Comparison of ENCODE assay signal across 8 mouse cellular contexts in the genomic region with DNA sequence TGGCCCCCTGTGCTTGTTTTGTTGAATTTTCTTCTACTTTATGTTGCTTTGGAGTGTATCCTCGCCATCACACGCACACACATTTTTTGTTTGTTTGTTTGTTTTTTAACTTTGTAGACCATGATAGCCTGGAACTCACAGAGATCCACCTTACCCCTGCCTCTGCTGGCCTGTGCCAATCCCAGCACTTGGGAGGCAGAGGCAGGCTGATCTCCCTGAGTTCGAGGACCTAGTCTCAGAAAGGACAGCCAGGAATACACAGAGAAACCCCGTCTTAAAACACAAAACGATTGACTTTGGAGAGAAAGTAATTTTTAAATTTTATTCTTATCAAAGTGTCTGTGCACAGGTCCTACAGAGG. TPM values are rescaled to one million over a fixed set of nuclear protein-coding genes. Genes with fewer than 3 reads are reported as not detected.
DNase-seq lines count a peak whose midpoint lies in the region; ATAC-seq lines count a peak whose summit lies in the region.

No protein-coding gene starts in this region.

- ATAC-seq in heart, embryonic 12.5 days (ENCODE audit: insufficient number of reproducible peaks, low FRiP score): peak; percentile 41
- peak; percentile 27 for ATAC-seq in hindbrain, embryonic 15.5 days (ENCODE audit: low FRiP score, low read depth)

- DNase-seq in heart, postnatal 4 days: no peak
- no peak for DNase-seq in midbrain, embryonic 10.5 days (ENCODE audit: low spot score)
- DNase-seq in layer of hippocampus, postnatal 10 days (ENCODE audit: low spot score in 2 of 2): no peak
- no peak for DNase-seq in urinary bladder, postnatal 14 days (ENCODE audit: low spot score)
- no peak for DNase-seq in kidney, postnatal 36 days

- no peak overlapping the region for H3K27ac ChIP-seq in heart, embryonic 12.5 days (ENCODE audit: poor library complexity, severe bottlenecking)
- 0 out of 2 replicates have a peak overlapping the region, but pooled peaks have one; percentile 29 for H3K27ac ChIP-seq in brown adipose tissue, adult 24 weeks (replicated peaks; ENCODE audit: low read depth, low read length)
- H3K27ac ChIP-seq in hindbrain, embryonic 15.5 days (replicated peaks): no peak overlapping the region; the same call in 1 of the 2 replicates
- H3K27ac ChIP-seq in midbrain, embryonic 10.5 days (replicated peaks): 0 out of 2 replicates have a peak overlapping the region, but pooled peaks have one; percentile 33

- H3K9me3 ChIP-seq in heart, embryonic 12.5 days (replicated peaks): no peaks in the 10 kb centered on the region
- H3K9me3 ChIP-seq in hindbrain, embryonic 15.5 days: no peaks in the 10 kb centered on the region
- H3K9me3 ChIP-seq in midbrain, embryonic 10.5 days (replicated peaks): no peaks in the 10 kb centered on the region

- no peaks in the 10 kb centered on the region for H3K27me3 ChIP-seq in heart, embryonic 12.5 days (replicated peaks)
- H3K27me3 ChIP-seq in hindbrain, embryonic 15.5 days: no peaks in the 10 kb centered on the region
- H3K27me3 ChIP-seq in midbrain, embryonic 10.5 days (ENCODE audit: low read depth, poor library complexity, severe bottlenecking): no peaks in the 10 kb centered on the region

- peaks cover 19% of the 10 kb centered on the region for H3K4me1 ChIP-seq in heart, embryonic 12.5 days (replicated peaks)
- H3K4me1 ChIP-seq in brown adipose tissue, adult 24 weeks (ENCODE audit: control insufficient read depth, insufficient read depth, insufficient read length, low read length): peaks cover 7% of the 10 kb centered on the region
- peaks cover 27% of the 10 kb centered on the region for H3K4me1 ChIP-seq in hindbrain, embryonic 15.5 days (replicated peaks)
- peaks cover 23% of the 10 kb centered on the region for H3K4me1 ChIP-seq in midbrain, embryonic 10.5 days

- H3K4me2 ChIP-seq in heart, embryonic 12.5 days: peak overlapping the region; percentile 99
- H3K4me2 ChIP-seq in hindbrain, embryonic 15.5 days: peak overlapping the region; percentile 76

- peak overlapping the region; percentile 83 for H3K4me3 ChIP-seq in heart, embryonic 12.5 days
- peak overlapping the region; percentile 38; the same call in 1 of the 2 replicates for H3K4me3 ChIP-seq in brown adipose tissue, adult 24 weeks (ENCODE audit: insufficient read depth, low read depth, low read length)
- H3K4me3 ChIP-seq in hindbrain, embryonic 15.5 days: peak overlapping the region; percentile 88
- H3K4me3 ChIP-seq in midbrain, embryonic 10.5 days: peak overlapping the region; percentile 98

- WGBS in heart, embryonic 12.5 days: 29% methylated on average over 5 of the region's 5 CpGs
- WGBS in hindbrain, embryonic 15.5 days: 37% methylated on average over 5 of the region's 5 CpGs
- 34% methylated on average over 5 of the region's 5 CpGs for WGBS in midbrain, embryonic 10.5 days

- H3K36me3 ChIP-seq in heart, embryonic 12.5 days: peaks cover 22% of the 10 kb centered on the region
- H3K36me3 ChIP-seq in hindbrain, embryonic 15.5 days: peaks cover 16% of the 10 kb centered on the region
- peaks cover 44% of the 10 kb centered on the region for H3K36me3 ChIP-seq in midbrain, embryonic 10.5 days

- H3K9ac ChIP-seq in heart, embryonic 12.5 days: no peak overlapping the region
- H3K9ac ChIP-seq in hindbrain, embryonic 15.5 days: no peak overlapping the region

RNA-seq across cellular contexts. Expression of a gene that starts 0.4 kb away (rescaled TPM):
- polyA plus RNA-seq in heart, embryonic 12.5 days (2016; fragmentation: Nextera tagmentation; extraction: Ambion mirVana): 9.5 and 9.8 TPM in 2 replicates
- 10 to 100 TPM; 11.8 to 13.4 TPM for total RNA-seq in heart, postnatal 4 days (2021)
- polyA plus RNA-seq in brown adipose tissue, adult 24 weeks (2012; ENCODE audit: insufficient read depth, insufficient read length, missing spikeins): 2.5 and 3.4 TPM in 2 replicates
- polyA plus RNA-seq in hindbrain, embryonic 15.5 days (2015; fragmentation: Nextera tagmentation; extraction: Ambion mirVana): 9.8 and 11.1 TPM in 2 replicates
- polyA plus RNA-seq in midbrain, embryonic 10.5 days (2016; fragmentation: Nextera tagmentation; extraction: Ambion mirVana): 6.9 and 8.2 TPM in 2 replicates
- 10 to 100 TPM; 71.8 to 72.9 TPM for total RNA-seq in layer of hippocampus, postnatal 10 days (2021)

RNA-seq across cellular contexts. Expression of a gene that starts 31.2 kb away (rescaled TPM):
- polyA plus RNA-seq in heart, embryonic 12.5 days (2016; fragmentation: Nextera tagmentation; extraction: Ambion mirVana): 0.65 and 0.76 TPM in 2 replicates
- total RNA-seq in heart, postnatal 4 days (2021): under 1 TPM; 0.43 to 0.59 TPM
- polyA plus RNA-seq in brown adipose tissue, adult 24 weeks (2012; ENCODE audit: insufficient read depth, insufficient read length, missing spikeins): not detected in 2 replicates
- polyA plus RNA-seq in hindbrain, embryonic 15.5 days (2015; fragmentation: Nextera tagmentation; extraction: Ambion mirVana): 0.77 and 1.0 TPM in 2 replicates
- 0.62 and 0.73 TPM in 2 replicates for polyA plus RNA-seq in midbrain, embryonic 10.5 days (2016; fragmentation: Nextera tagmentation; extraction: Ambion mirVana)
- 1 to 10 TPM in 1 of 2 experiments, under 1 TPM in 1; 0.98 to 1.1 TPM for total RNA-seq in layer of hippocampus, postnatal 10 days (2021)

RNA-seq across cellular contexts. Expression of a gene that starts 31.3 kb away (rescaled TPM):
- polyA plus RNA-seq in heart, embryonic 12.5 days (2016; fragmentation: Nextera tagmentation; extraction: Ambion mirVana): 101 and 104 TPM in 2 replicates
- total RNA-seq in heart, postnatal 4 days (2021): 10 to 100 TPM; 52.3 to 55.3 TPM
- polyA plus RNA-seq in brown adipose tissue, adult 24 weeks (2012; ENCODE audit: insufficient read depth, insufficient read length, missing spikeins): 14.7 and 16.3 TPM in 2 replicates
- 112 and 114 TPM in 2 replicates for polyA plus RNA-seq in hindbrain, embryonic 15.5 days (2015; fragmentation: Nextera tagmentation; extraction: Ambion mirVana)
- 115 and 120 TPM in 2 replicates for polyA plus RNA-seq in midbrain, embryonic 10.5 days (2016; fragmentation: Nextera tagmentation; extraction: Ambion mirVana)
- total RNA-seq in layer of hippocampus, postnatal 10 days (2021): 10 to 100 TPM; 60.5 to 66.4 TPM

RNA-seq across cellular contexts. Expression of a gene that starts 54.9 kb away (rescaled TPM):
- polyA plus RNA-seq in heart, embryonic 12.5 days (2016; fragmentation: Nextera tagmentation; extraction: Ambion mirVana): 93.7 and 99.0 TPM in 2 replicates
- 10 to 100 TPM; 60.7 to 63.4 TPM for total RNA-seq in heart, postnatal 4 days (2021)
- polyA plus RNA-seq in brown adipose tissue, adult 24 weeks (2012; ENCODE audit: insufficient read depth, insufficient read length, missing spikeins): 2,639 and 2,906 TPM in 2 replicates
- 228 and 230 TPM in 2 replicates for polyA plus RNA-seq in hindbrain, embryonic 15.5 days (2015; fragmentation: Nextera tagmentation; extraction: Ambion mirVana)
- polyA plus RNA-seq in midbrain, embryonic 10.5 days (2016; fragmentation: Nextera tagmentation; extraction: Ambion mirVana): 312 and 380 TPM in 2 replicates
- 100 to 1,000 TPM; 127 to 134 TPM for total RNA-seq in layer of hippocampus, postnatal 10 days (2021)

RNA-seq across cellular contexts. Expression of a gene that starts 57.4 kb away (rescaled TPM):
- 114 and 124 TPM in 2 replicates for polyA plus RNA-seq in heart, embryonic 12.5 days (2016; fragmentation: Nextera tagmentation; extraction: Ambion mirVana)
- total RNA-seq in heart, postnatal 4 days (2021): 10 to 100 TPM; 68.8 to 76.1 TPM
- 1.7 and 3.3 TPM in 2 replicates for polyA plus RNA-seq in brown adipose tissue, adult 24 weeks (2012; ENCODE audit: insufficient read depth, insufficient read length, missing spikeins)
- polyA plus RNA-seq in hindbrain, embryonic 15.5 days (2015; fragmentation: Nextera tagmentation; extraction: Ambion mirVana): 26.6 and 27.1 TPM in 2 replicates
- polyA plus RNA-seq in midbrain, embryonic 10.5 days (2016; fragmentation: Nextera tagmentation; extraction: Ambion mirVana): 44.6 and 49.7 TPM in 2 replicates
- total RNA-seq in layer of hippocampus, postnatal 10 days (2021): 10 to 100 TPM; 15.1 to 15.2 TPM

Comparison
In these comparisons a context has a peak if more than half of its experiments do, and no peak if none do; other contexts are left out.
1. H3K27ac ChIP-seq: peak in brown adipose tissue, adult 24 weeks (single experiment) and midbrain, embryonic 10.5 days (single experiment); none in heart, embryonic 12.5 days (single experiment) and hindbrain, embryonic 15.5 days (single experiment).
2. H3K4me3 ChIP-seq: peak in every context shown above with its lines; median percentile 98 in midbrain, embryonic 10.5 days; 88 in hindbrain, embryonic 15.5 days; 83 in heart, embryonic 12.5 days; 38 in brown adipose tissue, adult 24 weeks.